Mouse (Mus musculus): ENCODE results near the gene Smg5. TPM values are rescaled to one million over a fixed set of nuclear protein-coding genes. Genes with fewer than 3 reads are reported as not detected.

The Smg5 gene
- 20.1 and 21.9 TPM in 2 replicates for polyA plus RNA-seq (2015; fragmentation: Nextera tagmentation; extraction: Ambion mirVana)

GRCm38 (mm10) chr3:88336058-88337013 is at the start of gene Smg5, which contains the start of gene Tmem79:
TSS of gene Smg5 (plus strand) at chr3:88336260.
TSS of gene Tmem79 (minus strand) at chr3:88336148.

GRCm38 (mm10) chr3:88287110-88287509 is 49.0 kb upstream of the Smg5 start, which contains the start of gene Gm38392:
TSS of gene Gm38392 (minus strand) at chr3:88287210.

GRCm38 (mm10) chr3:88296561-88297318 is 39.3 kb upstream of the Smg5 start, which contains the start of the genes Tsacc and Cct3:
TSS of gene Tsacc (minus strand) at chr3:88296999.
TSS of gene Cct3 (plus strand) at chr3:88297116.

GRCm38 (mm10) chr3:88324951-88325405 is 11.1 kb upstream of the Smg5 start, which contains the start of gene Glmp:
TSS of gene Glmp (plus strand) at chr3:88325023.

GRCm38 (mm10) chr3:88364337-88364736 is 28.3 kb downstream of the Smg5 start, which contains the start of gene Paqr6:
TSS of gene Paqr6 (plus strand) at chr3:88364584.

GRCm38 (mm10) chr3:88372643-88373042 is 36.6 kb downstream of the Smg5 start, which contains the start of gene Bglap3:
TSS of gene Bglap3 (minus strand) at chr3:88372743.

GRCm38 (mm10) chr3:88378599-88378998 is 42.5 kb downstream of the Smg5 start, which contains the start of gene Bglap2:
TSS of gene Bglap2 (minus strand) at chr3:88378699.

GRCm38 (mm10) chr3:88384364-88384763 is 48.3 kb downstream of the Smg5 start, which contains the start of gene Bglap:
TSS of gene Bglap (minus strand) at chr3:88384464.

GRCm38 (mm10) chr3:88409741-88410644 is 73.9 kb downstream of the Smg5 start, which contains the start of gene Pmf1:
TSS of gene Pmf1 (minus strand) at chr3:88410331.

Other genes with a start within 250 kb of the Smg5 start
- gene Mef2d, start 193.9 kb upstream of the Smg5 start, polyA plus RNA-seq (2015; fragmentation: Nextera tagmentation; extraction: Ambion mirVana): 63.1 and 70.4 TPM in 2 replicates
- 1.3 TPM in 1 of 2 replicates, not detected in the other for gene Rhbg, start 81.6 kb upstream of the Smg5 start, polyA plus RNA-seq (2015; fragmentation: Nextera tagmentation; extraction: Ambion mirVana)
- gene Gm38392, start 49.0 kb upstream of the Smg5 start, polyA plus RNA-seq (2015; fragmentation: Nextera tagmentation; extraction: Ambion mirVana): 0.13 TPM in 1 of 2 replicates, not detected in the other
- 15.6 and 19.1 TPM in 2 replicates for gene Tsacc, start 39.3 kb upstream of the Smg5 start, polyA plus RNA-seq (2015; fragmentation: Nextera tagmentation; extraction: Ambion mirVana)
- gene Cct3, start 39.1 kb upstream of the Smg5 start, polyA plus RNA-seq (2015; fragmentation: Nextera tagmentation; extraction: Ambion mirVana): 249 and 260 TPM in 2 replicates
- gene Glmp, start 11.2 kb upstream of the Smg5 start, polyA plus RNA-seq (2015; fragmentation: Nextera tagmentation; extraction: Ambion mirVana): 94.0 and 119 TPM in 2 replicates
- 1.2 and 2.7 TPM in 2 replicates for gene Tmem79, start 112 bp upstream of the Smg5 start, polyA plus RNA-seq (2015; fragmentation: Nextera tagmentation; extraction: Ambion mirVana)
- 2.0 and 2.7 TPM in 2 replicates for gene Paqr6, start 28.3 kb downstream of the Smg5 start, polyA plus RNA-seq (2015; fragmentation: Nextera tagmentation; extraction: Ambion mirVana)
- gene Bglap3, start 36.5 kb downstream of the Smg5 start, polyA plus RNA-seq (2015; fragmentation: Nextera tagmentation; extraction: Ambion mirVana): not detected in 2 replicates
- not detected in 2 replicates for gene Bglap2, start 42.4 kb downstream of the Smg5 start, polyA plus RNA-seq (2015; fragmentation: Nextera tagmentation; extraction: Ambion mirVana)
- not detected in 2 replicates for gene Bglap, start 48.2 kb downstream of the Smg5 start, polyA plus RNA-seq (2015; fragmentation: Nextera tagmentation; extraction: Ambion mirVana)
- gene Pmf1, start 74.1 kb downstream of the Smg5 start, polyA plus RNA-seq (2015; fragmentation: Nextera tagmentation; extraction: Ambion mirVana): 48.7 and 61.8 TPM in 2 replicates
- gene Slc25a44, start 88.9 kb downstream of the Smg5 start, polyA plus RNA-seq (2015; fragmentation: Nextera tagmentation; extraction: Ambion mirVana): 7.8 and 9.0 TPM in 2 replicates
- 1.8 and 3.0 TPM in 2 replicates for gene Sema4a, start 124.9 kb downstream of the Smg5 start, polyA plus RNA-seq (2015; fragmentation: Nextera tagmentation; extraction: Ambion mirVana)
- gene Lmna, start 173.7 kb downstream of the Smg5 start, polyA plus RNA-seq (2015; fragmentation: Nextera tagmentation; extraction: Ambion mirVana): 374 and 437 TPM in 2 replicates
- 2.9 TPM in 2 replicates for gene Mex3a, start 196.1 kb downstream of the Smg5 start, polyA plus RNA-seq (2015; fragmentation: Nextera tagmentation; extraction: Ambion mirVana)
- gene Rab25, start 212.0 kb downstream of the Smg5 start, polyA plus RNA-seq (2015; fragmentation: Nextera tagmentation; extraction: Ambion mirVana): 0.22 and 4.9 TPM in 2 replicates
- gene Lamtor2, start 216.8 kb downstream of the Smg5 start, polyA plus RNA-seq (2015; fragmentation: Nextera tagmentation; extraction: Ambion mirVana): 99.9 and 111 TPM in 2 replicates
- 23.9 and 24.8 TPM in 2 replicates for gene Ubqln4, start 217.5 kb downstream of the Smg5 start, polyA plus RNA-seq (2015; fragmentation: Nextera tagmentation; extraction: Ambion mirVana)
- gene Ssr2, start 239.6 kb downstream of the Smg5 start, polyA plus RNA-seq (2015; fragmentation: Nextera tagmentation; extraction: Ambion mirVana): 123 and 159 TPM in 2 replicates